Mouse (Mus musculus) cerebellum, adult 2 months (tissue): ENCODE data around the gene Ccr8.

ENCODE experiments used
- CTCF ChIP-seq: fragments of 200-500 bp; IDR thresholded peaks from 2 replicates; pipeline ENCODE4 v1.5.1; 2011; ENCODE audit warnings: low read depth, mild to moderate bottlenecking, control low read depth, low read length, moderate library complexity, borderline replicate concordance; ENCODE audit not compliant: insufficient read depth
- POLR2A ChIP-seq: fragments of 200-500 bp; IDR thresholded peaks from 2 replicates; pipeline ENCODE4 v1.6.1; 2011; ENCODE audit warnings: low read length, control low read depth, borderline replicate concordance; ENCODE audit not compliant: insufficient read depth

- TF ChIP-seq CTCF (no peak), POLR2A (no peak)
These were observed 12.0 kb upstream of the Ccr8 start for GRCm38 (mm10) chr9:120079901-120080300.
